Mouse (Mus musculus): Measurements from ENCODE around the gene Cep170b. TPM values are rescaled to one million over a fixed set of nuclear protein-coding genes. Genes with fewer than 3 reads are reported as not detected.

Cep170b gene
- polyA plus RNA-seq, 1 experiment from 2014 or later: 31.7 TPM

DNA sequence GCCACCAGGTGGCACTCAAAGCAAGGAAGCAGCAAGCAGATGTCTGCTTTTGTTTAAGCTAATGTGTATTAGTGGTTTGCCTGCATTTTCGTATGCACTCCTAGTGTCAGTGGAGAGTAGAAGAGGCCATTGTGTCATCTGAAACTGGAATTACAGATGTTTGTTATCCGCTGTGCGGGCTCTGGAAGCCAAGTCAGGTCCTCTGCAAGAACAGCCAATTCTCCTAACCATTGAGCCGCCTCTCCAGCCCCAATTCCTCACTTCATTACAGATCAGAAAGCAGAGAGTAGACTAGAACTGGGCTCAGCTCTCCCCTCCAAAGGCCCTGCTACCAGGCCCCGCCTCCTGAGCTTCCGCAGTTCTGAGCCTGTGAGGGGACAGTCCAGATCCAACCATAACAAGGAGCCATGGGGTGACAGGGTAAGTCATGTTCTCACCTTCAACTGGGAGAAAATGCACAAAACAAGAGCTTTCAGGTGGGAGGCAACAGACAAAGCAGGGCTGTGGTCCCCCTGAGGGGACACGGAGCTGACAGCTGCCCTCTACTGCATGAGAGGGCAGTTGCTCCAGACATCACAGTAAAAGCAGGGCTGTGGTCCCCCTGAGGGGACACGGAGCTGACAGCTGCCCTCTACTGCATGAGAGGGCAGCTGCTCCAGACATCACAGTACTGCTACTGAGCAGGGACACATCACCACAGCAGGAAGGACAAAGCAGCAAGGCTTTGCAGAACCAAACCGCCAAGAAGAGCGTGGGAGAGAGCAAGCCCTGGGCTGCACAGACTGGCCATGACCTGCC, 26.8 kb downstream of the Cep170b start:
- Histone ChIP-seq H3K4me3 (replicated peaks; ENCODE audit: low read depth, low read length) (no peak overlapping the region), H3K27me3 (ENCODE audit: control insufficient read depth, insufficient read depth, low read length) (no peaks in the 10 kb centered on the region), H3K9ac (replicated peaks; ENCODE audit: low read length) (peak overlapping the region; percentile 42; the same call in 1 of the 2 replicates), H3K9me3 (ENCODE audit: control insufficient read depth, low read length) (no peaks in the 10 kb centered on the region), H3K27ac (replicated peaks; ENCODE audit: low read depth, low read length) (peak overlapping the region; percentile 92), H3K4me2 (ENCODE audit: low read length) (peak overlapping the region; percentile 24), H3K36me3 (ENCODE audit: control insufficient read depth, insufficient read depth, low read length) (peaks cover 27% of the 10 kb centered on the region), H3K4me1 (ENCODE audit: control insufficient read depth, insufficient read depth, low read length) (peaks cover 9% of the 10 kb centered on the region)
- ATAC-seq (ENCODE audit: low FRiP score, low TSS enrichment) (peak; percentile 62; the same call in 1 of the 2 replicates), DNase-seq (peak; percentile 86)
- WGBS: 15% methylated on average over 10 of the region's 10 CpGs

- H3K4me2 ChIP-seq (ENCODE audit: low read length): peak overlapping the region; percentile 24; the same call in 1 of the 2 replicates
- no peak overlapping the region for H3K4me3 ChIP-seq (replicated peaks; ENCODE audit: low read depth, low read length)
- no peak for DNase-seq
- peaks cover 9% of the 10 kb centered on the region for H3K4me1 ChIP-seq (ENCODE audit: control insufficient read depth, insufficient read depth, low read length)
- no peaks in the 10 kb centered on the region for H3K9me3 ChIP-seq (ENCODE audit: control insufficient read depth, low read length)
- H3K9ac ChIP-seq (replicated peaks; ENCODE audit: low read length): peak overlapping the region; percentile 42; the same call in 1 of the 2 replicates
- H3K27ac ChIP-seq (replicated peaks; ENCODE audit: low read depth, low read length): peak overlapping the region; percentile 92
- H3K27me3 ChIP-seq (ENCODE audit: control insufficient read depth, insufficient read depth, low read length): no peaks in the 10 kb centered on the region
- H3K36me3 ChIP-seq (ENCODE audit: control insufficient read depth, insufficient read depth, low read length): peaks cover 25% of the 10 kb centered on the region
- peak; percentile 48; the same call in 1 of the 2 replicates for ATAC-seq (ENCODE audit: low FRiP score, low TSS enrichment)
- 69% methylated on average over 8 of the region's 8 CpGs for WGBS
Observed at GRCm38 (mm10) chr12:112747606-112747970, 27.3 kb downstream of the Cep170b start.

DNA sequence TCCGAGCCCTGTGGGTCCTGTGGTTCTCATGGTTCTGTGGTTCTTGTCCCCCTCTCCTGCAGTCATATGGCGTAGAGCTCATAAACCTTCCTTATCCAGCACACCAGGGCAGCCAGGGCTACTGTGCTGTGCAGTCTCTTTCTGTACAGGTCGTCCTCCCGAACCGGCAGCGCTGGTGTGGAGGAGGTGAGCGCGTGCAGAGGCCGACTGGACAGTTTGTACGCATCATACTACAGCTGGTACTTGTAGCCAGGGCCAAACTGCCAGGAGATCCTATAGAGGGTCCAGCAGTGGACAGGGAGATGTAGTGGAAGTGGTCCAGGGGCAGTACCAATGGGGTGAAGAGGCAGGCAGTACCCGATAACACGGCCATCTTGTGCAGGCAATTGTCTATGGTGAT, 30.7 kb downstream of the Cep170b start:
- Histone ChIP-seq H3K4me1 (ENCODE audit: control insufficient read depth, insufficient read depth, low read length) (peaks cover 9% of the 10 kb centered on the region), H3K9ac (replicated peaks; ENCODE audit: low read length) (no peak overlapping the region), H3K4me2 (ENCODE audit: low read length) (no peak overlapping the region), H3K36me3 (ENCODE audit: control insufficient read depth, insufficient read depth, low read length) (no peaks in the 10 kb centered on the region), H3K9me3 (ENCODE audit: control insufficient read depth, low read length) (no peaks in the 10 kb centered on the region), H3K27ac (replicated peaks; ENCODE audit: low read depth, low read length) (no peak overlapping the region), H3K4me3 (replicated peaks; ENCODE audit: low read depth, low read length) (no peak overlapping the region), H3K27me3 (ENCODE audit: control insufficient read depth, insufficient read depth, low read length) (no peaks in the 10 kb centered on the region)
- 90% methylated on average over 12 of the region's 12 CpGs for WGBS
- ATAC-seq (ENCODE audit: low FRiP score, low TSS enrichment) (no peak), DNase-seq (no peak)

- no peak overlapping the region for H3K4me2 ChIP-seq (ENCODE audit: low read length)
- ATAC-seq (ENCODE audit: low FRiP score, low TSS enrichment): no peak
- peaks cover 3% of the 10 kb centered on the region; the same call in 1 of the 2 replicates for H3K4me1 ChIP-seq (ENCODE audit: control insufficient read depth, insufficient read depth, low read length)
- H3K27ac ChIP-seq (replicated peaks; ENCODE audit: low read depth, low read length): no peak overlapping the region
- H3K4me3 ChIP-seq (replicated peaks; ENCODE audit: low read depth, low read length): no peak overlapping the region
- no peaks in the 10 kb centered on the region for H3K27me3 ChIP-seq (ENCODE audit: control insufficient read depth, insufficient read depth, low read length)
- no peak for DNase-seq
- no peaks in the 10 kb centered on the region for H3K36me3 ChIP-seq (ENCODE audit: control insufficient read depth, insufficient read depth, low read length)
- no peak overlapping the region for H3K9ac ChIP-seq (replicated peaks; ENCODE audit: low read length)
- 67% methylated on average over 2 of the region's 2 CpGs for WGBS
- H3K9me3 ChIP-seq (ENCODE audit: control insufficient read depth, low read length): no peaks in the 10 kb centered on the region
Observed at GRCm38 (mm10) chr12:112752399-112752798, 32.1 kb downstream of the Cep170b start.

- H3K36me3 ChIP-seq (ENCODE audit: control insufficient read depth, insufficient read depth, low read length): no peaks in the 10 kb centered on the region
- WGBS: 70% methylated on average over 4 of the region's 4 CpGs
- H3K4me3 ChIP-seq (replicated peaks; ENCODE audit: low read depth, low read length): no peak overlapping the region
- H3K9ac ChIP-seq (replicated peaks; ENCODE audit: low read length): no peak overlapping the region
- no peaks in the 10 kb centered on the region for H3K4me1 ChIP-seq (ENCODE audit: control insufficient read depth, insufficient read depth, low read length)
- H3K4me2 ChIP-seq (ENCODE audit: low read length): no peak overlapping the region
- no peak overlapping the region for H3K27ac ChIP-seq (replicated peaks; ENCODE audit: low read depth, low read length)
- ATAC-seq (ENCODE audit: low FRiP score, low TSS enrichment): no peak
- no peaks in the 10 kb centered on the region for H3K27me3 ChIP-seq (ENCODE audit: control insufficient read depth, insufficient read depth, low read length)
- DNase-seq: no peak
- H3K9me3 ChIP-seq (ENCODE audit: control insufficient read depth, low read length): no peaks in the 10 kb centered on the region
Observed at GRCm38 (mm10) chr12:112755900-112756299, 35.6 kb downstream of the Cep170b start.

- no peak for DNase-seq
- Histone ChIP-seq H3K4me1 (ENCODE audit: control insufficient read depth, insufficient read depth, low read length) (no peaks in the 10 kb centered on the region), H3K27ac (replicated peaks; ENCODE audit: low read depth, low read length) (no peak overlapping the region), H3K9me3 (ENCODE audit: control insufficient read depth, low read length) (no peaks in the 10 kb centered on the region), H3K36me3 (ENCODE audit: control insufficient read depth, insufficient read depth, low read length) (no peaks in the 10 kb centered on the region), H3K4me3 (replicated peaks; ENCODE audit: low read depth, low read length) (no peak overlapping the region), H3K27me3 (ENCODE audit: control insufficient read depth, insufficient read depth, low read length) (no peaks in the 10 kb centered on the region), H3K9ac (replicated peaks; ENCODE audit: low read length) (no peak overlapping the region), H3K4me2 (ENCODE audit: low read length) (no peak overlapping the region)
- 88% methylated on average over 5 of the region's 5 CpGs for WGBS
- no peak for ATAC-seq (ENCODE audit: low FRiP score, low TSS enrichment)
Observed at GRCm38 (mm10) chr12:112757896-112758295, 37.6 kb downstream of the Cep170b start.

DNA sequence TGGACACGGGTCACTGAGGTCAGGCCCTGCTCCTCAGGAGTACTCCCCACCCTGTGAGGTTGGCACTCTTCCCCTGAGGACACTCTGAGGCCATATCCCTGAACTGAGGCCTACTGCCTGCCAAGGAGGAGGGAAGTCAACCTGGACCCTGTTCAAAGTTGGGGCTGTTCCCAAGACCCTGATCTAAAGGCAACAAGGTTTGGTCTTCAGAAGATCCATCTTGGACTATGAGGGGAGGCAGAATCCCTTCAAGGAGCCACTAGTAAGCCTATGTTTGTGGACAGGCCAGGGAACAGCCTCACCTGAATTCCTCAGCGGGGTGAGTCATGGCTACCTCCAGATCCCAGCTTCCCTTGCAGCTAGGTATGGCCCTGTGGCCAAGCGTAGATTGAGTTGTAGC, 39.2 kb downstream of the Cep170b start:
- Histone ChIP-seq H3K27ac (replicated peaks; ENCODE audit: low read depth, low read length) (no peak overlapping the region), H3K9ac (replicated peaks; ENCODE audit: low read length) (no peak overlapping the region), H3K4me3 (replicated peaks; ENCODE audit: low read depth, low read length) (no peak overlapping the region), H3K4me2 (ENCODE audit: low read length) (no peak overlapping the region), H3K9me3 (ENCODE audit: control insufficient read depth, low read length) (no peaks in the 10 kb centered on the region), H3K36me3 (ENCODE audit: control insufficient read depth, insufficient read depth, low read length) (no peaks in the 10 kb centered on the region), H3K4me1 (ENCODE audit: control insufficient read depth, insufficient read depth, low read length) (no peaks in the 10 kb centered on the region), H3K27me3 (ENCODE audit: control insufficient read depth, insufficient read depth, low read length) (no peaks in the 10 kb centered on the region)
- no peak for ATAC-seq (ENCODE audit: low FRiP score, low TSS enrichment)
- no peak for DNase-seq
- WGBS: 87% methylated on average over 3 of the region's 3 CpGs

GRCm38 (mm10) chr12:112760154-112760926, 40.1 kb downstream of the Cep170b start, which contains the start of gene Pld4:
Pld4 (plus strand) TSS chr12:112760655.
- Histone ChIP-seq H3K4me3 (replicated peaks; ENCODE audit: low read depth, low read length) (no peak within 1 kb of the TSS), H3K4me1 (ENCODE audit: control insufficient read depth, insufficient read depth, low read length) (no peaks in the 10 kb centered on the region), H3K9ac (replicated peaks; ENCODE audit: low read length) (no peak within 1 kb of the TSS), H3K36me3 (ENCODE audit: control insufficient read depth, insufficient read depth, low read length) (no peaks in the 10 kb centered on the region), H3K27me3 (ENCODE audit: control insufficient read depth, insufficient read depth, low read length) (no peaks in the 10 kb centered on the region), H3K9me3 (ENCODE audit: control insufficient read depth, low read length) (no peaks in the 10 kb centered on the region), H3K4me2 (ENCODE audit: low read length) (no peak within 1 kb of the TSS), H3K27ac (replicated peaks; ENCODE audit: low read depth, low read length) (no peak within 1 kb of the TSS)
- WGBS: 46% methylated on average over 4 of the region's 4 CpGs
- DNase-seq (no peak), ATAC-seq (ENCODE audit: low FRiP score, low TSS enrichment) (no peak)
